Mouse (Mus musculus) embryonic fibroblast, embryonic 13.5 days (primary cell): ENCODE measurements around the gene Zfp541. TPM values are rescaled to one million over a fixed set of nuclear protein-coding genes. Genes with fewer than 3 reads are reported as not detected.

Experiments used
- H3K27ac ChIP-seq: 2 replicates; pipeline ENCODE4 v1.5.1; 2012; ENCODE audit warnings: low read length, control low read depth, inconsistent platforms; ENCODE audit not compliant: insufficient read depth
- H3K4me1 ChIP-seq: 2 replicates; pipeline ENCODE4 v1.6.1; 2011; ENCODE audit warnings: low read length; ENCODE audit not compliant: control insufficient read depth, insufficient read depth
- H3K4me3 ChIP-seq: 2 replicates; pipeline ENCODE4 v1.5.1; 2011; ENCODE audit warnings: mild to moderate bottlenecking, control low read depth, low read length; ENCODE audit not compliant: insufficient read depth
- CTCF ChIP-seq: IDR thresholded peaks from 2 replicates; pipeline ENCODE4 v1.5.1; 2011; ENCODE audit warnings: mild to moderate bottlenecking, control low read depth, low read length, moderate library complexity, borderline replicate concordance; ENCODE audit not compliant: insufficient read depth
- POLR2A ChIP-seq: IDR thresholded peaks from 2 replicates; pipeline ENCODE4 v1.6.1; 2011; ENCODE audit warnings: low read depth, mild to moderate bottlenecking, control low read depth, low read length, moderate library complexity
- polyA plus RNA-seq: library from polyadenylated mRNA; stranded (reverse); fragments of >200 nt; gene quantifications from 2 replicates; pipeline ENCODE4 v1.2.4, GENCODE M21; 2011; ENCODE audit warnings: low read depth; ENCODE audit not compliant: missing spikeins, insufficient read length

Zfp541 gene
- polyA plus RNA-seq, 1 experiment: not detected

- Histone ChIP-seq H3K4me1 (peaks cover 9% of the 10 kb centered on the region), H3K4me3 (no peak overlapping the region), H3K27ac (no peak overlapping the region)
- TF ChIP-seq CTCF (no peak), POLR2A (no peak)
Observed at GRCm38 (mm10) chr7:16102686-16103226, 41.1 kb downstream of the Zfp541 start.

GRCm38 (mm10) chr7:16103760-16104159 lies 42.1 kb downstream of the Zfp541 start:
- peaks cover 9% of the 10 kb centered on the region for H3K4me1 ChIP-seq
- no peak overlapping the region for H3K27ac ChIP-seq
- H3K4me3 ChIP-seq: no peak overlapping the region
- TF ChIP-seq CTCF: no peak
- TF ChIP-seq POLR2A: no peak

DNA sequence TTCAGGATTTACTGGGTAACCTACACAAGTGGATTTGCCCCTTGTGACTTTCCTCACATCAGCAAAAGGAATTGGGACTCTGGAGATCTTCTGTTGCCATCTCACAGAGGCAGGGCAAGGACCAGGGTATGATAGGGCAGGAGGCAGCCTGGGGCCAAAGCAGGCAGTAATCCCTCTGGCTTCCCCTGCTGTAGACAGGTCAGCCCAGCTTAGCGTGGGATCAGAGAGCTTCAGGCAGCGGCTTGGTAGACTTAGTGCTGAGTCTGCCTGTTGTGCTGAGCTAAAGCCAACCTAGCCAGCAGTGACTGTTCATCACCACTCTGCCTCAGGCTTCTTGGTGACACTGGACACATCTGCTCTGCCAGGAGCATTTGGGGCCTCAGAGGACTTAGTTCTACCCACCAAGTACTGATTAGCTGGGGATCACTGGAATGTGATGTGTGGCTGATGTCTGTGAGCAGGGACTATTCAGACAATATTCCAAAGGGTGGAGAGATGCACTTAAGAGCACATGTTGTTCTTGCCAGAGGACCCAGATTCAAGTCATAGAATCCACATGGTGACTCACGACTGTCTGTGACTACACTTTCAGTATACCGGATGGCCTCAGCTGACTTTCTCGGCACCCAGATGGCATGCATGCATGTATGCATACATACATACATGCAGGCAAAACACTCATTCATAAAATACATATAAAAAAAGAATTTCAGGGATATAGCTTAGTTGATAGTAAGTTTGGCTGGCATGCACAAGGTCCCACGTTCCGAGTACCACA lies 43.2 kb downstream of the Zfp541 start:
- H3K4me3 ChIP-seq: no peak overlapping the region
- peaks cover 9% of the 10 kb centered on the region for H3K4me1 ChIP-seq
- TF ChIP-seq POLR2A (no peak), CTCF (no peak)
- no peak overlapping the region for H3K27ac ChIP-seq

GRCm38 (mm10) chr7:16108886-16109542 lies 47.4 kb downstream of the Zfp541 start:
- Histone ChIP-seq H3K27ac (no peak overlapping the region), H3K4me1 (0 out of 2 replicates have a peak, but pooled peaks cover 3% of the 10 kb centered on the region), H3K4me3 (no peak overlapping the region)
- TF ChIP-seq POLR2A: no peak
- TF ChIP-seq CTCF: no peak

DNA sequence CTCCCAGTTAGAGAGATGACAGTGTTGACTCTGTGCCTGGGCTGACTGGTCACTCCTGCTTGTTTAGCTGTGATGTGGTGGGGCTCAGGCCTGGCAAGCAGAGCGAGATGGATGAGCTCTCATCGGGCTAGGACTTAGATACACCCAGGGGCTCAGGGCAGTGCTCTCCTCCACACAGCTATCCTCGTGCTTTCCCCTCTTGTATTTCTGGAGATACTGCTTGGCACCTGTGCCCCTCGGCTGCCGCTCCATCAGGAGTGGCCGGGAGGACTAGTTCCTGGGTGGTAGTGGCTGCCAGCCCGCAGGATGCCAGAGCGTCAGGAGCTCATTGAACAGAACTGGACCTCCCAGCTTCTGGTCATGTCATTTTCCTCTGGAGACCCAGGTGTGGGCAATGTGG lies 48.5 kb downstream of the Zfp541 start:
- Histone ChIP-seq H3K4me1 (no peaks in the 10 kb centered on the region), H3K4me3 (no peak overlapping the region), H3K27ac (no peak overlapping the region)
- TF ChIP-seq CTCF (no peak), POLR2A (no peak)

DNA sequence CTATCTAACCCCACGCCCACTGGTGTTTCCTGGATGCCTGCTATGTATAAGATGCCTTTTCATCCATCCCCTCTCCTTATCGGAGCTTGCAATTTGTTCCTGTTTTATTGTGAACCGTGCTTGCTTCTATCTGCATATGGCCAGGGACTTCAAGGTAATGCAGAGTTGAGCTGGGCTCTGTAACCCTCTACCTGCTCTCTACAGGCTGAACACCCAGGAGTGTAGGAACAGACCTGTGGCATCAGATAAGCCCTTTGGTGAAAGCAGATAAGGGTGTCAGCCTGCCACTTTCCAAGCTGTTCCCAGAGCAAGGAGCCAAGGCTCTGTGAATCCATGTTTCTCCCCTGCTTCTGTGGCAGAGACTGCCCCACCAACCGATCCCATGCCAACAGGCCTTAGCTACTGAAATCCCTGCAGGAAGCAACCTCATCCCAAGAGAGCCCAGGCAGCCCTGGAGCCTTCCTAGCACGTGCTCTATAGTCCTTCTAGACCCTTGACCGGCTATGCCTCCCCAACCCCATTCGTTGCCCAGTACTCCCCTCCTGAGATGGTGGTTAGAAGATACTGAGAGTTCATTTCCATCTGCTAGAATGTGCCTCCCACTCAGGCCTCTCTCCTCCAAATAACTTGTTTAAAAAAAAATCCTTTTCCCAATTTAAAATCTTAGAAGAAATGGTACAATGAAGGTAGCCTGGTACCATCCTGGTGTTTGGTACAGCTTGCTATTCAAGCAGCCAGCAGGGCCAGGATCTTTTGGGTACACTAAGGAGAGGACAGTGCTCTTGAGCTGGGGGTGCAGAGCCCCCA lies 49.9 kb downstream of the Zfp541 start:
- TF ChIP-seq POLR2A (no peak), CTCF (no peak)
- Histone ChIP-seq H3K4me3 (no peak overlapping the region), H3K4me1 (no peaks in the 10 kb centered on the region), H3K27ac (no peak overlapping the region)

- Histone ChIP-seq H3K4me3 (no peak overlapping the region), H3K4me1 (no peaks in the 10 kb centered on the region), H3K27ac (no peak overlapping the region)
- no peak for TF ChIP-seq CTCF
- TF ChIP-seq POLR2A: no peak
Observed at GRCm38 (mm10) chr7:16116418-16116817, 54.8 kb downstream of the Zfp541 start.

DNA sequence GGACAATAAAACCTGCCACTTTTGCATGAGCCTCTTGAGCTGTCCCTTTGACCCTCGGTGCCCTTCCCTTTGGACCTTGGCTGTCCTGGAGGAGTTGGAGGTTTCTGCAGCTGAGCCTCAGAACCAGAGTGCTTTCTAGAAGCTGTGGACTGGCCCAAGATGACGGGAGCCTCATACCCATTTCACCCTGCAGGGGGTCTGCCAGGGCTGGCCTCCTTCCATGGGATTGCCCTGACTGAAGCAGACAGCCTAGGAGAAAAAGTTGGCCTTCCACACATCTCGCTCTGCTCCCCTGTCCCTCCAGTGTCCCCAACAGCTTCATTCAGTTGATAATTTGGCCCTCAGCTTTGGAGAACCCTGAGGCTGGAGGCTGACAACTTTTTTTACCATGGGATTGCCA lies 55.5 kb downstream of the Zfp541 start:
- H3K4me3 ChIP-seq: no peak overlapping the region
- no peak for TF ChIP-seq POLR2A
- no peak for TF ChIP-seq CTCF
- no peak overlapping the region for H3K27ac ChIP-seq
- H3K4me1 ChIP-seq: no peaks in the 10 kb centered on the region

DNA sequence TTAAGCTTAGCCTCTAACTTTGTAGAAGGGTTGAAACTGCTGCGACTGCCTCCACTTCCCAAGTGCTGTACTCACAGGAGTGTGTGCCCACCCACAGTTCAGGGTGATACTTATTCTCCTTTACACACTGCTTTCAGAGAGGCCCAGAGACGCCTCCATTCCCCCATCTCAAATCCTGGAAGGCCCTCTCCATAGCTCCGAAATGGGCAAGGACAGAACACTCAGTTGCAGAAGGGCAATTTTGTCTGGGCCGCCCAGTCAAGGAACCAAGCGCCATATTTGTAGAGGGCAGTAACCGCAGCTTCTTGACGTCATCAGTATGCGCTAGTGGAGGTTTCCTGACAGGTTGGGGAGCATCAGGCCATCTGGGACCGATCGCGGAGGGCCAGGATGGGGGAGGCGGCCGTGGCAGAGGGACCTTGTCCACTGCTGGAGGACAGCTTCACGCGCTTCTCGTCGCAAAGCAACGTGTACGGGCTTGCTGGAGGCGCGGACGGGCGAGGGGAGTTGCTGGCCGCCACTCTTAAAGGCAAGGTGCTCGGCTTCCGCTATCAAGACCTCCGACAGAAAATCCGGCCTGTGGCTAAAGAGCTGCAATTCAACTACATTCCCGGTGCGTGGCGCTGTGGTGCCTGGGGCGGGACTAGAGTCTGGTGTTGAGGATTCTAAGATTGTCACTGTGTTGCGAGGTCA lies 58.1 kb downstream of the Zfp541 start, which contains the start of gene Kptn:
Gene Kptn, plus strand, starts transcription at position 327 of the 693 bp plus-strand sequence.
- H3K27ac ChIP-seq: peak within 1 kb of the TSS; percentile 83
- TF ChIP-seq POLR2A (peak; percentile 61), CTCF (peak; percentile 70; the same call in 1 of the 2 replicates)
- peak within 1 kb of the TSS; percentile 74 for H3K4me3 ChIP-seq
- no peaks in the 10 kb centered on the region for H3K4me1 ChIP-seq

DNA sequence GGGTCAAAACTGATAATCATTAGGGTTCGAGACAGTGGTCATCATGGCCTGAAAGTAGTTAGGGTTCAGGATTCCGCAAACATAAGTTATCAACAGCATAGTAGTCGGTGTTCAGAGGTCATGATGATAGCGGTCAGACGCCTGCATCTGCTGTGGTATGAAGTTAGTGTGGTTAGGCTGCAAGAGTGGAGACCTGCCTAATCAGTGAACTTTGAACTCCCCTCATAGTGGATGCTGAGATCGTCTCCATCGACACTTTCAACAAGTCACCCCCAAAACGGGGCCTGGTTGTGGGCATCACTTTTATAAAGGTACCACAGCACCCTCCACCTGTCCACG lies 58.6 kb downstream of the Zfp541 start:
- Histone ChIP-seq H3K27ac (no peak overlapping the region), H3K4me3 (peak overlapping the region; percentile 74), H3K4me1 (no peaks in the 10 kb centered on the region)
- no peak for TF ChIP-seq POLR2A
- no peak for TF ChIP-seq CTCF
